Mouse (Mus musculus) spleen, adult 12 weeks (tissue): ENCODE measurements around the gene Olfr694.
"Not testable (repeated sequence)": the region's sequence is repeated elsewhere in the genome, so short reads cannot be mapped to it uniquely, and the experiment has no call there.

Experiments used
- DNase-seq: peaks from one replicate; pipeline ENCODE4 v3.0.0; 2022; ENCODE audit warnings: low spot score

The Olfr694 gene

DNA sequence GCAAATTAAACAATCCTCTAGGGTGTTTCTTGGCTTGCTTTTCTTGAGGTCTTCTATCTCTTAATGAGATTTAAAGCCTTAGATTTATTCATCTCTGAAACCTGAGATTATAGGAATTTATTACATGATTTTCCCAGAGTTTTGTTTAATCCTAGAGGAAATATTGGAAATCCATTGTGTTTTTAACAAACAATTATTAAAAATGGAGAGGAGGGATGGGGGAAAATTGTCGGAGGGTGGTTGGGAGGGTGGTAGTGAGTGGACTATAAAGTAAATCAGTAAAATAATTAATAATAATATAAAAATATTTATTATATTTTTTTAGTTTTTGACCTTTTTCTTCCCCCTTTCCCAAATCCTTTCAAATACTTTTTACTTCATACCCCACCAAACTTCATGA lies at the start of gene Olfr694:
TSS of gene Olfr694 (minus strand) at position 101 of the 400 bp plus-strand sequence.
- no peak for DNase-seq

DNA sequence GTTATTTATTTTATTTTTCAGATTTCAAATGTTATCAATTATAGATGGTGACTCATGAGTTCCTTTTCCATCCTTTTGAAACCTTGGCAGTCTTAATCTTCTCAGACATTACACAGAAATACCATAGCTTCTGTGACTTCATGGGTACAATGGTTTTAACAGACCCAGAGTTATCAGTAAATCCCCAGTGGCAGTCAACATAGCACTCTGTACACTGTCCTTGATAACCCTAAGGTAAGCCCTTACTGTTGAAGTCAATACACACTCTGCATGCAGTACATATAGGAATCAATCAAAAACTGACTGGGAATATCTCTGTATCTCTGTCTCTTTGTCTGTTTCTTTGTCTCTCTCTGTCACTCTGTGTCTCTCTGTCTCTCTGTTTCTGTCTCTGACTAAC lies 45.4 kb upstream of the Olfr694 start:
- no peak for DNase-seq

- no peak for DNase-seq
Observed at GRCm38 (mm10) chr7:106733717-106734116, 42.1 kb upstream of the Olfr694 start.

DNA sequence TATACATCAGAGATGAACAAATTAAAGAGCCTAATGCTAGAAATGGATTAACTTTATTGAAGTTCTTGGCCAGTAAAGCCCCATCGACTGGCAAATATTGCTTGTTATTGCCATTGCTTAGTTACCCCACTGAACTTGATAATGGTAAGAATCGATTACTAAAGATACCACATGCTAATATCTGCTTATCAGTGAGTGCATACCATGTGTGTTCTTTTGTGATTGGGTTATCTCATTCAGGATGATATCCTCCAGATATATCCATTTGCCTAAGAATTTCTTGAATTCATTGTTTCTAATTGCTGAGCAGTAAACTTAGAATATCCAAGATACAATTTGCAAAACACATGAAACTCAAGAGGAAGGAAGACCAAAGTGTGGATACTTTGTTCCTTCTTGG lies 34.0 kb upstream of the Olfr694 start:
- DNase-seq, result not testable (repeated sequence)

DNA sequence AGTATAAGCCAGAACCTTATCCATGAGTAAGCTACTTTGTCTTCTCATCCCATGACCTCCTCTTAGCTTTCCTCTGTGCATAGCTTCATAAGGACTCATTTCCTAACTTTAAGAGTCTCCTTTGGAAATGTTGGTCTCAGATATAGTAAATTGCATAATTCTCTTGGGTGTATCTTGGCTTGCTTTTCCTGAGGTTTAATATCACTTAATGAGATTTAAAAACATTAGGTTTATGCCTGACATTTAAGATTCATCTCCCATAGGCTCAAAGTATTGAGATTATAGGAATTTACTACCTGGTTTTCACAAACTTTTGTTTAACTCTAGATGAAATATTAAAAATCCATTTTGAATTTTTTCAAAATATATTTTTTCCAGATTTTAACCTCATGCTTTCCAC lies 24.7 kb upstream of the Olfr694 start, which contains the start of gene Olfr695:
TSS of gene Olfr695 (minus strand) at position 101 of the 400 bp plus-strand sequence.
- DNase-seq, result no peak

GRCm38 (mm10) chr7:106711463-106711862 lies 19.8 kb upstream of the Olfr694 start:
- DNase-seq, result no peak

- DNase-seq, result not testable (repeated sequence)
Observed at GRCm38 (mm10) chr7:106707705-106708104, 16.1 kb upstream of the Olfr694 start.

- no peak for DNase-seq
Observed at GRCm38 (mm10) chr7:106696891-106697290, 5.3 kb upstream of the Olfr694 start.

- DNase-seq, result no peak
Observed at GRCm38 (mm10) chr7:106692976-106693375, 1.4 kb upstream of the Olfr694 start.

DNA sequence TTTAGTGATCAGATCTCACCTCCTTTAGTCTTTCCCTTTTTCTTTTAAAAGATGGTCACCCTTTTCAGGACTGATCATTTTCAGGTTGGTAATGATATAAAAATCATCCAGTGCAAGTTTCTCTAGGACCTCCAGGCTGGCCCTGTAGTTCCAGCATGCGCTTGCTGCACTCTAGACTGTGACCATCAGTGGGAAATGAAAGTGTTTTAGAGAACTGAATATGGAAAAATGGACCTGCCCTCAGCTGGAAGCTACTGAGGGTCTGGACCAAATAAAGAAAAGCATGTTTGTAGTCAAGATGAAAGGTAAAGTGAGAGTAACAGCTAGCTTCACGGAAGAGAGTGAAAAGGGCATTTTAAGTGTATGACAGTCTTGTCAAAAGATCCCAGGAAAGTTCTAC lies 6.2 kb downstream of the Olfr694 start:
- no peak for DNase-seq

GRCm38 (mm10) chr7:106680484-106680883 lies 11.1 kb downstream of the Olfr694 start, which contains the start of gene Olfr693:
Gene Olfr693, minus strand, starts transcription at chr7:106680584.
- no peak for DNase-seq

- no peak for DNase-seq
Observed at GRCm38 (mm10) chr7:106652344-106652652, 39.3 kb downstream of the Olfr694 start.

GRCm38 (mm10) chr7:106651555-106652343 lies 39.9 kb downstream of the Olfr694 start:
- no peak for DNase-seq

- no peak for DNase-seq
Observed at GRCm38 (mm10) chr7:106649774-106650173, 41.8 kb downstream of the Olfr694 start.

DNA sequence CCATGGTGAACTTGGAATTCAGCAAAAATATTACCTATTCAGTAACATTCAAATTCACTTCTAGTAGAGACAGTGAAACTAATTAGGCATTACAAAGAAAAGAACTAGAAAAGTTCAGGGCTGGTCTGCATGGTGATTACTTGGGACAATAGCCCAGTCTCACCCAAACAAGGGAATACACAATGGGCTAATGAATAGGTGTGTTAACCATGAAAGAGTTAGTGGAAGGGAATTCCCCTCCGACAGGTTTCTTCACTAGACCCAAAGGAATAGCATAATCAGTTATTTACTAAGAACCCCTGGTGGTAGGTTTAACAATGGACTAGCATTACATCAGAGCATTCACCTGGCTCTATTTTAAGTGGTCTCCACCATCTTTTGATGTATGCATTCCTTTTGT lies 46.4 kb downstream of the Olfr694 start:
- no peak for DNase-seq

DNA sequence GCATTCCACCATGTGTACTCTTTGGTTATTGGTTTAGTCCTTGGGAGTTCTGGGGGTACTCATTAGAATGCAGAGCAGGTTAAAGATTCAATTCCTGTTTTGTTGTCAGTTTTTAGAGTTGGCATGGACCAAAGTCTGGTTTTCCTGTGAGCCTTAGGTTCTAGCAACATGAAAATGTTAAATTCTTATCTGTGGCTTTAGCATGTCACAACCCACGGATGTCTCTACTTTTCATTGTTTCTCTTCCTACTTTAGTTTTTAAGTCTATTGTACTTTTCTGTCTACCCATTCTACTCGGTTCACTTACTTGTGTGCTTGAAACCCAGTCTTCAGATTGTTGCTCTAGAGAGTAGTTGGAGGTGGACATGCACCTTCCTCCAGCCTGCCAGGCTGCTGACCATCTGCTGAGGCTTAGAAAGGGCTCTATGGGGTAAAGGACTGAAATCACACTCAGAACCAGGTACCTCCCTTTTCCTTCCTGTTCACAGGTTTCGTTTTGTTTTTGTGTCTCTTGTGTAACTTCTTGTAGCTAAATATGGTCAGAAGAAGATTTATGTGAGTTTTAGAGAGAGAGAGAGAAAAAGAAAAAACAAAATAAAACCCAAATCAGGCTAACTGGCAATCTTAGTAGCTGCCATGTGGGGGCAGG lies 47.3 kb downstream of the Olfr694 start:
- no peak for DNase-seq

DNA sequence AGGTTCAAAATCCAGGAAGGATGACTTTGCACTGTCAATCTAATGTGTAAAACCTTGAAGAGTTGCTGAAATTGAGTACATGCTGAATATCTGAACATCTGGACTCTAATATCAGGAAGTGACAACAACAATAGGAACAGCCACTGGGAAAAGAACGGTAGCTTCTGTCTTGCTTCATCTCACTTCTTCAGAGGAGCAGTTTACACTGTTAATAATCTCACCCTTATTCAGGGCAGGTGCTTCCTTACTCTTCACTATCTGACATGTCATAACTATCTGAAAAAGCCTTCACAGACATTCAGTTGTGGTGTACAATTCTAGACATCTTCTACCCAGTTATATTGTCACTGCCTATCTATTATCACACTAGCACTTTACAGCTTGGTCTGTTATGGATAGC lies 50.8 kb downstream of the Olfr694 start:
- DNase-seq, result no peak

DNA sequence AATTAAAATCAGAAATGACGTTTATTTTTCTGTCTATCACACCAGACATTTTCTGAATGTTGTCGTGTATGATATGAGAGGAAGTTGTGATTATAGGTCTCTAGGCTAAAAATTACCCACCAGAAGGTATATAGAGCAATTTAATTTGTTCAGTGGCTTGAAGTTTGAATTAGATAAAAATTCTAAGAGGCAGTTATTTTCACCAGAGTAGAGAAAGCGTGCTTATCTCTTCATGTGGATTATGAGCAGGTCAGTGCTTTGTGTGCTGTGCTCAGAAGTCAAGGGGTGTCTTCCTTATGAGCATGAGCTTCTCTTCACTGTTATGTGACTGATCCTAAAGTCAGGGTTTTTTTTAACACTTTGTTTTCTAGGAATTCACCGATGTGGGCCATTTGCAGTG lies 56.1 kb downstream of the Olfr694 start:
- no peak for DNase-seq
